Mouse (Mus musculus): ENCODE results near the gene Gm20671. TPM values are rescaled to one million over a fixed set of nuclear protein-coding genes. Genes with fewer than 3 reads are reported as not detected.
"Not testable (repeated sequence)": the region's sequence is repeated elsewhere in the genome, so short reads cannot be mapped to it uniquely, and the experiment has no call there.

Gm20671 gene
- 1.3 and 1.4 TPM in 2 replicates for polyA plus RNA-seq (2012; rRNA removed)

DNA sequence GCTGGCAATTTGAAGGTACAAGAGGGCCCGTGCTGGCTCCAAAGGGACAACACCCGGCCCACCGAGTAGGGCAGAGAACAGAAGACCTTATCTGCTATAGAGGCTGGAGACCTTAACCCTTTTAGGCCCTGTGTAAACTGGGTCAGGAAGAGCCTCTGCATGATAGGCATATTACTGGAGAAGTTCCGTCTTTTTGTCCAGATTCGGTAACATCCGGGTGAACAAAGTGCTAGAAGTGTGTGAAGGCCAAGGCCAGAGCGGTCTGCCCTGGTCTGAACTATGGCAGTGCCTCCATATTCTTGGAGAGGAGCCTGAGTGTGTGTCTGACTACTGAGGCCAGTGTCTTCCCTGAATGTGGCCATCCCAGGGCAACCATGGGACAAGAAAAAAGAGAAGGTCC is at the start of gene Gm20671:
TSS of gene Gm20671 (minus strand) at position 101 of the 400 bp plus-strand sequence.
- Histone ChIP-seq H3K27me3 (ENCODE audit: control insufficient read depth, insufficient read depth, low read length) (no peaks in the 10 kb centered on the region), H3K4me1 (ENCODE audit: control insufficient read depth, insufficient read depth, low read length) (no peaks in the 10 kb centered on the region), H3K27ac (ENCODE audit: insufficient read depth, low read length) (no peak within 1 kb of the TSS), H3K4me3 (replicated peaks; ENCODE audit: insufficient read depth, low read depth, low read length) (no peak within 1 kb of the TSS)
- TF ChIP-seq POLR2A (IDR thresholded peaks at IDR 0.05; ENCODE audit: borderline replicate concordance, insufficient read depth, low read length) (no peak), CTCF (IDR thresholded peaks at IDR 0.05; ENCODE audit: borderline replicate concordance, insufficient read depth, low read depth, low read length) (no peak)
- DNase-seq, result no peak
- 91% methylated on average over 7 of the region's 7 CpGs for whole genome bisulfite sequencing

DNA sequence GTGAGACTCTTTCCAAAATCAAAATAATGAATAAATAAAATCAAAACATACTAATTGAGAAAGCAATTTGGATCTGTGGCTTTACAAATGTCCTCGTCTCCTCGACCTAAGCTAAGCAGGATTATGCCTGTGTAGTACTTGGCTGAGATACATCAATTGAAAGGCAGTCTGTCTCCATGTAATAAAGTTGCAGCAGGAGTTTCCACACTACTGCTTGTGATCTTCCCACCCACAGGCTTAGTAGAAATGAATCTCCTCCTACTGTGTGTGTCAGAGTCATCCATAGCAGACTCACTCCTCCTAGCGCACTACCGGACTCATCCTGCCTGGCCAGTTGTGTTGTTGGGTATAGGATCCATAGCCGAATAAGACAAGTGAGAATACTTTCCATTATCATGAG is 45.4 kb upstream of the Gm20671 start:
- Histone ChIP-seq H3K4me3 (replicated peaks; ENCODE audit: insufficient read depth, low read depth, low read length) (no peak overlapping the region), H3K4me1 (ENCODE audit: control insufficient read depth, insufficient read depth, low read length) (no peaks in the 10 kb centered on the region), H3K27ac (ENCODE audit: insufficient read depth, low read length) (no peak overlapping the region), H3K27me3 (ENCODE audit: control insufficient read depth, insufficient read depth, low read length) (no peaks in the 10 kb centered on the region)
- TF ChIP-seq CTCF (IDR thresholded peaks at IDR 0.05; ENCODE audit: borderline replicate concordance, insufficient read depth, low read depth, low read length) (no peak), POLR2A (IDR thresholded peaks at IDR 0.05; ENCODE audit: borderline replicate concordance, insufficient read depth, low read length) (no peak)
- WGBS, result 91% methylated on average over 5 of the region's 5 CpGs
- no peak for DNase-seq

DNA sequence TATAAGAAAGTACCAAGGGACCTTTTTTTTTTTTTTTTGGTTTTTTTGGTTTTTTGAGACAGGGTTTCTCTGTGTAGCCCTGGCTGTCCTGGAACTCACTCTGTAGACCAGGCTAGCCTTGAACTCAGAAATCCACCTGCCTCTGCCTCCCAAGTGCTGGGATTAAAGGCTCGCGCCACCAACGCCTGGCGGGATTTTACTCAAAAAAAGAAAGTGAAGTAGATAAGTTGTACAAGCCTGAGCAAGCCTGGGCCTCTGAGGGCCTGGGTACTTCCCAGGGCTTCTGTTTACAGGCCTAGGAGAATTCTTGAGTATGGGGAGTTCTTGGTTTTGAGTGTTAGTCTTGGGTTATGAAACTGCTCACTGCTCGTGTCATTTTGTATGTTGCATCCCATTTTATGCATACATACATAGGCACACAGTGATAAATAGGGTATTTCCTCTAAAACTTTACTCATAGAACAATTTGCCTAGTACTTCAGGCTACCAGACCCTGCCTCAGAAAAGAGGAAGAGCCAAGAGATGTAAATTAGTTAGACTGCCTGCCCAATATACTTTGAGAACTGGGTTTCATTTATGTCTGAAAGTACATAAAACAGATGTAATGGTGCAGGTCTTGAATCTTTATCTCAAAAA is 42.6 kb upstream of the Gm20671 start:
- 95% methylated on average over 5 of the region's 5 CpGs for WGBS
- H3K27me3 ChIP-seq (ENCODE audit: control insufficient read depth, insufficient read depth, low read length), result no peaks in the 10 kb centered on the region

DNA sequence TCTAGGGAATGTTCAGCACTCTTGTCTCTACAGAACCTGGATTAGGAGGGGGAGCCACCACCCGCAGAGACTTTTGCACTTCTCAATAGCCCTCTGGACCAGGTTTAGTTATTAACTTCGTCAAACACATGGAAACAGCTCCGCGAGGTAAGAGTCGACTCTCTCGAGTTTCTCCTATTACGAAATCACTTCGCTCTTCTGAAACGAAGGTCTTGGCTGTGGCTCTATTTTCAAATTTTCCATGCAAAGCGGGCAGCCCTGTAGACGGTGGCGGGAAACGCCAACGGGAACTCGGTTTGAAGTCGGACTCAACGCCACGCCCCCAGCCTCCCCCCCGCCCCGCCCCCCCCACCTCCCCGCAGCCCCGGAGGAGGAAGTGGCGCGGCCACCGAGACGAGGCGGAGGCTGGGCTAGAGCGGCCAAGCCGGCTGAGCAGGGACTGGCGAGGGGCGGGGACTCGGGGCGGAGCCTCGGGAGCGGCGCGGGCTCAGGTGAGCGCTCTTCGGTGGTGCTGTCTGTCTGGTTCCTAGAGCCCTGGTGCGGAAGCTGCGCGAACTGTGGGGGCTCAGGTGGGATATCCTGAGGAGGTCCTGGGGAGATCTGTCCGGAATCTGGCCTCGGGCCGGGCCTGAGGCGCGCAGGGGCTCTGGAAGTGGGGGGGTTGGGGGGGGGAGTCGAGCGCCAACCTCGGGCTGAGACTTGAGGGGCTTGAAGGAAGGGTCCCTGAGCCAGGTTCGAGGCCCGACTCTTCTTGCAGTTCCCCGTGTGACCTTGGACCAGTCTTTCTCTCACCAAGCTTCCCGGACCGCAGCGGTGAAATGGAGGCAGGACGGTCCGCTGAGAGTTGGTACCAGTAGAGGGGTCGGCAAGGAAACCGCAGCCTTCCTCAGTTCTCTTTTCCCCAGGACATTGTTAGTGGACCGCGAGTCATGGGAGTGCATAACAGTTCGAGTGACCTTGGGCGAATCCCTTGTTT is 36.6 kb upstream of the Gm20671 start, which contains the start of gene Depdc5:
TSS of gene Depdc5 (plus strand) at position 449 of the 976 bp plus-strand sequence.
- WGBS, result under 1% methylated on average over 64 of the region's 64 CpGs

More for the DNA sequence above, 42.6 kb upstream of the Gm20671 start:
- Histone ChIP-seq H3K27ac (ENCODE audit: insufficient read depth, low read length) (no peak overlapping the region), H3K4me1 (ENCODE audit: control insufficient read depth, insufficient read depth, low read length) (peaks cover 2% of the 10 kb centered on the region; the same call in 1 of the 2 replicates), H3K4me3 (replicated peaks; ENCODE audit: insufficient read depth, low read depth, low read length) (no peak overlapping the region)
- TF ChIP-seq CTCF (IDR thresholded peaks at IDR 0.05; ENCODE audit: borderline replicate concordance, insufficient read depth, low read depth, low read length) (no peak), POLR2A (IDR thresholded peaks at IDR 0.05; ENCODE audit: borderline replicate concordance, insufficient read depth, low read length) (no peak)
- DNase-seq, result no peak

DNA sequence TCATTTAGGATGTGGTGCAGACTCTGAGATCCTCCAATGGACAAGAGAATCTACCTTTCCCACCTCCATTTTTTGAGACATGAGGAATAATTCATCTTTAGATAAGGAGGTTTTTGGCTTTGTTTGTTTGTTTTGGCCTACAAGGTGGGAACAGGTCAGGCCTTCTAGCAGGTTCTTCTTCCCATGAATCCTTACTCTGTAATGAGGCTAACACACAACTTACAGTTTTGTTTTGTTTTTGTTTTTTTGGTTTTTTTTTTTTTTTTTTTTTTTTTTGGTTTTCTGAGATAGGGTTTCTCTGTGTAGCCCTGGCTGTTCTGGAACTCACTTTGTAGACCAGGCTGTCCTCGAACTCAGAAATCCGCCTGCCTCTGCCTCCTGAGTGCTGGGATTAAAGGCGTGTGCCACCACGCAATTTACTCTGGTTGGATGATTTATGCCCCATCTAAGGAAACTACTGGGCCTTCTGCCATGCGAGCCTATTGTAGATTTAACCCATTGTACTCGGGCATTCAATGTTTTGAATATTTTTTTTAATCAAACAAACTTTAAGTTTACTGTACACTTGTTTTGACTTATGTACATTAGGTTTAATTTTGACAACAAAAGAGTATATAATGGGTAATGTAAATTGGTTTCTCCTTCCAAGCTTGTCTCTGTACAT is 35.7 kb upstream of the Gm20671 start:
- peaks cover 2% of the 10 kb centered on the region; the same call in 1 of the 2 replicates for H3K4me1 ChIP-seq (ENCODE audit: control insufficient read depth, insufficient read depth, low read length)
- H3K4me3 ChIP-seq (replicated peaks; ENCODE audit: insufficient read depth, low read depth, low read length), result no peak overlapping the region
- no peak for DNase-seq
- no peak overlapping the region for H3K27ac ChIP-seq (ENCODE audit: insufficient read depth, low read length)
- TF ChIP-seq CTCF (IDR thresholded peaks at IDR 0.05; ENCODE audit: borderline replicate concordance, insufficient read depth, low read depth, low read length) (no peak), POLR2A (IDR thresholded peaks at IDR 0.05; ENCODE audit: borderline replicate concordance, insufficient read depth, low read length) (no peak)
- WGBS, result 46% methylated on average over 6 of the region's 6 CpGs
- H3K27me3 ChIP-seq (ENCODE audit: control insufficient read depth, insufficient read depth, low read length), result no peaks in the 10 kb centered on the region

More for the DNA sequence above, 36.6 kb upstream of the Gm20671 start, which contains the start of gene Depdc5:
- TF ChIP-seq CTCF (IDR thresholded peaks at IDR 0.05; ENCODE audit: borderline replicate concordance, insufficient read depth, low read depth, low read length) (no peak), POLR2A (IDR thresholded peaks at IDR 0.05; ENCODE audit: borderline replicate concordance, insufficient read depth, low read length) (peak; percentile 88)
- H3K27ac ChIP-seq (ENCODE audit: insufficient read depth, low read length), result no peak within 1 kb of the TSS
- H3K4me1 ChIP-seq (ENCODE audit: control insufficient read depth, insufficient read depth, low read length), result peaks cover 2% of the 10 kb centered on the region; the same call in 1 of the 2 replicates
- peak within 1 kb of the TSS; percentile 62 for H3K4me3 ChIP-seq (replicated peaks; ENCODE audit: insufficient read depth, low read depth, low read length)
- H3K27me3 ChIP-seq (ENCODE audit: control insufficient read depth, insufficient read depth, low read length), result no peaks in the 10 kb centered on the region
- peak; percentile 93 to 95 for DNase-seq

DNA sequence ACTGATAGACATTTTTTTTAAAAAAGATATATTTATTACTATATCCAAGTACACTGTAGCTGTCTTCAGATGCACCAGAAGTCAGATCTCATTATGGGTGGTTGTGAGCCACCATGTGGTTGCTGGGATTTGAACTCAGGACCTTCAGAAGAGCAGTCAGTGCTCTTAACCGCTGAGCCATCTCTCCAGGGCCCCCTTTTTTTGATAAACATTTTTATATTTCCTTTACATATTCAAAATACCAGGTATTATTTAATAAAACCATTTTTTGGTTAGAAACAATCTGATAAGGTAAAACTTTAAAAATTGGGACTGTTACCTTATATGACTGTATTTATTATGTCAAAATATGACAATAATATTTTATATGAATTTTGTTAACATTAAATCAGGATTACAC is 34.2 kb upstream of the Gm20671 start:
- Histone ChIP-seq H3K27me3 (ENCODE audit: control insufficient read depth, insufficient read depth, low read length) (no peaks in the 10 kb centered on the region), H3K4me3 (replicated peaks; ENCODE audit: insufficient read depth, low read depth, low read length) (no peak overlapping the region), H3K27ac (ENCODE audit: insufficient read depth, low read length) (no peak overlapping the region), H3K4me1 (ENCODE audit: control insufficient read depth, insufficient read depth, low read length) (peaks cover 2% of the 10 kb centered on the region; the same call in 1 of the 2 replicates)
- DNase-seq, result no peak
- no peak for TF ChIP-seq POLR2A (IDR thresholded peaks at IDR 0.05; ENCODE audit: borderline replicate concordance, insufficient read depth, low read length)
- no peak for TF ChIP-seq CTCF (IDR thresholded peaks at IDR 0.05; ENCODE audit: borderline replicate concordance, insufficient read depth, low read depth, low read length)
- WGBS, result 78% methylated on average over 1 of the region's 1 CpGs

DNA sequence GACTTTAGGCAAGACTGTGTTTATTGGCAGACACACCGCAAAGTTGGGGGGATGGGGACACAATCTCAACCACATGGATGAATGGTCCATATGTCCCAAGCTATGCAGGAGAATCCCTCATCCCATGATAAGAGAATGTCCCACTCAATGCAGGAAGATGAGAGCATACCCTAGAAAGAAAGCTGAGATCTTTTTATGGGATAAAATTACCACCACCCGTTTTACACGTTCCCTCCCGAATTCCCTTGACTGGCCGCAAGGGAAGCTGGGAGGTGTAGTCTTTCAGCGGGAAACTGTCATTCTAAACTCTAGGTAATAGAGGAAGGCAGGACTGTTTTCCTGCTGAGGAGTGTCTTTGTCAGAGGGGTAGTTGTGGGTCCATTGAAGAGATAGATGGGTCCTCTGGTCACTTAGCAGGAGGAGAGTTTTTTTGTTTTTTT is 30.9 kb upstream of the Gm20671 start:
- WGBS, result 3% methylated on average over 6 of the region's 6 CpGs

DNA sequence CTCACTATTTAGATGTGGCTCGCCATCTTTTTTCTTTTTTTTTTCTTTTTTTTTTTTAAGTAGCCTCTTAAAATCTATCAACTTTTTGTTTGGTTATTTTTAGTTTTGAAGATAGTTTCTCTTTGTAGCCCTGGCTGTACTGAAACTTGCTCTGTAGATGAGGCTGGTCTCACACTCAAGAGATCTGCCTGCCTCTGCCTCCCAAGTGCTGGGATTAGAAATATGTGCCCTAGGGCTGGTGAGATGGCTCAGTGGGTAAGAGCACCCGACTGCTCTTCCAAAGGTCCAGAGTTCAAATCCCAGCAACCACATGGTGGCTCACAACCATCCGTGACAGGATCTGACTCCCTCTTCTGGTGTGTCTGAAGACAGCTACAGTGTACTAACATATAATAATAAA is 28.4 kb upstream of the Gm20671 start:
- not testable (repeated sequence) for H3K27ac ChIP-seq (ENCODE audit: insufficient read depth, low read length); H3K4me1 ChIP-seq (ENCODE audit: control insufficient read depth, insufficient read depth, low read length); H3K4me3 ChIP-seq (replicated peaks; ENCODE audit: insufficient read depth, low read depth, low read length); DNase-seq; H3K27me3 ChIP-seq (ENCODE audit: control insufficient read depth, insufficient read depth, low read length)
- WGBS, result 90% methylated on average over 3 of the region's 3 CpGs

More for the DNA sequence above, 30.9 kb upstream of the Gm20671 start:
- peak; percentile 67 to 73 for DNase-seq
- no peaks in the 10 kb centered on the region for H3K27me3 ChIP-seq (ENCODE audit: control insufficient read depth, insufficient read depth, low read length)
- no peaks in the 10 kb centered on the region for H3K4me1 ChIP-seq (ENCODE audit: control insufficient read depth, insufficient read depth, low read length)
- TF ChIP-seq CTCF (IDR thresholded peaks at IDR 0.05; ENCODE audit: borderline replicate concordance, insufficient read depth, low read depth, low read length) (no peak; the same call in 1 of the 2 replicates), POLR2A (IDR thresholded peaks at IDR 0.05; ENCODE audit: borderline replicate concordance, insufficient read depth, low read length) (peak; percentile 47; the same call in 1 of the 2 replicates)
- H3K27ac ChIP-seq (ENCODE audit: insufficient read depth, low read length), result no peak overlapping the region
- peak overlapping the region; percentile 74 for H3K4me3 ChIP-seq (replicated peaks; ENCODE audit: insufficient read depth, low read depth, low read length)

All from cerebellum, adult 2 months (tissue).